Mouse (Mus musculus) spleen, postnatal 36 days (tissue): ENCODE results near the gene Pdcl3.
"Not testable (repeated sequence)": the region's sequence is repeated elsewhere in the genome, so short reads cannot be mapped to it uniquely, and the experiment has no call there.

Experiments used
- DNase-seq, 2 experiments: peaks; one replicate each; pipeline ENCODE4 v3.0.0; 2022; ENCODE audit warnings: low spot score in 2 of 2, mixed read lengths in 1 of 2

Gene Pdcl3

GRCm38 (mm10) chr1:39025142-39025541, 39.7 kb downstream of the Pdcl3 start:
- no peak for DNase-seq

GRCm38 (mm10) chr1:39025840-39026239, 40.4 kb downstream of the Pdcl3 start:
- no peak for DNase-seq

GRCm38 (mm10) chr1:39029176-39029575, 43.8 kb downstream of the Pdcl3 start:
- no peak for DNase-seq

- DNase-seq: no peak
Measured at GRCm38 (mm10) chr1:39030108-39030507, 44.7 kb downstream of the Pdcl3 start.

- no peak for DNase-seq
Measured at GRCm38 (mm10) chr1:39035817-39036216, 50.4 kb downstream of the Pdcl3 start.

GRCm38 (mm10) chr1:39042188-39042587, 56.8 kb downstream of the Pdcl3 start:
- no peak for DNase-seq

GRCm38 (mm10) chr1:39044442-39044841, 59.0 kb downstream of the Pdcl3 start:
- not testable (repeated sequence) for DNase-seq

- no peak for DNase-seq
Measured at GRCm38 (mm10) chr1:39046689-39047088, 61.3 kb downstream of the Pdcl3 start.
